Mouse (Mus musculus) MEL (cell line): ENCODE measurements around the gene Magi2. TPM values are rescaled to one million over a fixed set of nuclear protein-coding genes. Genes with fewer than 3 reads are reported as not detected.

Experiments used
- DNase-seq: peaks from one replicate; pipeline ENCODE4 v3.0.0; 2011; ENCODE audit warnings: low read depth, low spot score
- H3K27ac ChIP-seq: 2 replicates; pipeline ENCODE4 v1.5.1; 2012; ENCODE audit warnings: low read depth, mild to moderate bottlenecking, control low read depth, low read length, moderate library complexity; ENCODE audit not compliant: control insufficient read depth
- H3K27me3 ChIP-seq, 2 experiments: fragments of 150-350 bp in 1 of 2; sonication (generic) in 1 of 2; 2 replicates each; pipeline ENCODE4 v1.6.1; 2012; ENCODE audit warnings: low read length in 2 of 2, mild to moderate bottlenecking in 2 of 2, improper control_type of control experiment in 1 of 2, moderate library complexity in 1 of 2; ENCODE audit not compliant: insufficient read depth in 2 of 2, control insufficient read depth in 1 of 2
- H3K36me3 ChIP-seq, 2 experiments: 2 replicates each; pipeline ENCODE4 v1.6.1; 2012 to 2014; ENCODE audit warnings: low read length in 2 of 2, improper control_type of control experiment in 1 of 2, inconsistent platforms in 1 of 2, mild to moderate bottlenecking in 1 of 2; ENCODE audit not compliant: insufficient read depth in 2 of 2, control insufficient read depth in 1 of 2
- H3K4me1 ChIP-seq, 2 experiments: fragments of 150-350 bp in 1 of 2; sonication (generic) in 1 of 2; 2 replicates each; pipeline ENCODE4 v1.6.1; 2012; ENCODE audit warnings: low read length in 2 of 2, improper control_type of control experiment in 1 of 2, mild to moderate bottlenecking in 1 of 2; ENCODE audit not compliant: insufficient read depth in 2 of 2, control insufficient read depth in 1 of 2
- H3K4me3 ChIP-seq, 2 experiments: fragments of 150-350 bp in 1 of 2; sonication (generic) in 1 of 2; 2 replicates each; pipeline ENCODE4 v1.5.1; 2012; ENCODE audit warnings: low read depth in 2 of 2, low read length in 2 of 2, mild to moderate bottlenecking in 2 of 2, moderate library complexity in 2 of 2, control low read depth in 1 of 2, improper control_type of control experiment in 1 of 2; ENCODE audit not compliant: control insufficient read depth in 1 of 2, insufficient read depth in 1 of 2
- H3K79me2 ChIP-seq: 2 replicates; pipeline ENCODE4 v1.6.1; 2012; ENCODE audit warnings: mild to moderate bottlenecking, low read length, moderate library complexity; ENCODE audit not compliant: control insufficient read depth, poor library complexity, insufficient read depth
- H3K9ac ChIP-seq: 2 replicates; pipeline ENCODE4 v1.6.1; 2012; ENCODE audit warnings: low read depth, mild to moderate bottlenecking, control low read depth, low read length, moderate library complexity; ENCODE audit not compliant: control insufficient read depth, poor library complexity, severe bottlenecking
- H3K9me3 ChIP-seq: fragments of 150-350 bp; sonication (generic); replicated peaks from 2 replicates; pipeline ENCODE4 v1.6.1; 2012; ENCODE audit warnings: mild to moderate bottlenecking, low read length, improper control_type of control experiment, moderate library complexity; ENCODE audit not compliant: insufficient read depth
- BHLHE40 ChIP-seq: IDR thresholded peaks from 2 replicates; pipeline ENCODE4 v1.6.1; 2012; ENCODE audit warnings: low read depth, mild to moderate bottlenecking, inconsistent platforms, low read length, improper control_type of control experiment, borderline replicate concordance
- CHD1 ChIP-seq: IDR thresholded peaks from 2 replicates; pipeline ENCODE4 v1.6.1; 2012; ENCODE audit warnings: low read depth, mild to moderate bottlenecking, inconsistent platforms, low read length, improper control_type of control experiment
- E2F4 ChIP-seq: IDR thresholded peaks from 2 replicates; pipeline ENCODE4 v1.6.1; 2011; ENCODE audit warnings: low read depth, low read length, improper control_type of control experiment, borderline replicate concordance
- EP300 ChIP-seq, 2 experiments: IDR thresholded peaks; 2 replicates each; pipeline ENCODE4 v1.6.1; 2011; ENCODE audit warnings: improper control_type of control experiment in 2 of 2, low read length in 2 of 2, low read depth in 1 of 2, mild to moderate bottlenecking in 1 of 2
- GABPA ChIP-seq: IDR thresholded peaks from 2 replicates; pipeline ENCODE4 v1.6.1; 2012; ENCODE audit warnings: low read depth, mild to moderate bottlenecking, inconsistent platforms, low read length, improper control_type of control experiment, moderate library complexity
- GATA1 ChIP-seq: IDR thresholded peaks from 2 replicates; pipeline ENCODE4 v1.6.1; 2011; ENCODE audit warnings: low read depth, low read length, improper control_type of control experiment
- JUND ChIP-seq: IDR thresholded peaks from 2 replicates; pipeline ENCODE4 v1.6.1; 2011; ENCODE audit warnings: low read depth, mild to moderate bottlenecking, improper control_type of control experiment, low read length
- MAX ChIP-seq: IDR thresholded peaks from 2 replicates; pipeline ENCODE4 v1.6.1; 2011; ENCODE audit warnings: low read length, improper control_type of control experiment
- MEF2A ChIP-seq: IDR thresholded peaks from 2 replicates; pipeline ENCODE4 v1.6.1; 2014; ENCODE audit warnings: low read depth, mild to moderate bottlenecking, inconsistent platforms, low read length, improper control_type of control experiment; ENCODE audit not compliant: poor library complexity, insufficient replicate concordance, severe bottlenecking; ENCODE audit errors: extremely low read depth
- MXI1 ChIP-seq: IDR thresholded peaks from 2 replicates; pipeline ENCODE4 v1.6.1; 2011; ENCODE audit warnings: mild to moderate bottlenecking, low read depth, low read length, improper control_type of control experiment
- MYB ChIP-seq: IDR thresholded peaks from 2 replicates; pipeline ENCODE4 v1.6.1; 2011; ENCODE audit warnings: mild to moderate bottlenecking, low read depth, low read length, improper control_type of control experiment
- MYC ChIP-seq: IDR thresholded peaks from 2 replicates; pipeline ENCODE4 v1.6.1; 2011; ENCODE audit warnings: low read depth, mild to moderate bottlenecking, low read length, improper control_type of control experiment, moderate library complexity
- NELFE ChIP-seq: IDR thresholded peaks from 2 replicates; pipeline ENCODE4 v1.6.1; 2011; ENCODE audit warnings: low read depth, low read length, improper control_type of control experiment
- POLR2A ChIP-seq, 2 experiments: IDR thresholded peaks; 2 replicates each; pipeline ENCODE4 v1.6.1; 2011 to 2012; ENCODE audit warnings: low read length in 2 of 2, mild to moderate bottlenecking in 2 of 2, control low read depth in 1 of 2, improper control_type of control experiment in 1 of 2, low read depth in 1 of 2, moderate library complexity in 1 of 2; ENCODE audit not compliant: control insufficient read depth in 1 of 2, insufficient read depth in 1 of 2, poor library complexity in 1 of 2
- POLR2AphosphoS2 ChIP-seq: IDR thresholded peaks from 2 replicates; pipeline ENCODE4 v1.6.1; 2011; ENCODE audit warnings: low read length, improper control_type of control experiment
- RCOR1 ChIP-seq: IDR thresholded peaks from 2 replicates; pipeline ENCODE4 v1.6.1; 2012; ENCODE audit warnings: low read depth, mild to moderate bottlenecking, inconsistent platforms, low read length, improper control_type of control experiment
- SMC3 ChIP-seq: IDR thresholded peaks from 2 replicates; pipeline ENCODE4 v1.6.1; 2011; ENCODE audit warnings: low read depth, low read length, improper control_type of control experiment
- TCF12 ChIP-seq: IDR thresholded peaks from 2 replicates; pipeline ENCODE4 v1.6.1; 2014; ENCODE audit warnings: low read depth, mild to moderate bottlenecking, inconsistent platforms, low read length, improper control_type of control experiment, moderate library complexity
- ZC3H11A ChIP-seq: IDR thresholded peaks from 2 replicates; pipeline ENCODE4 v1.6.1; 2012; ENCODE audit warnings: low read depth, mild to moderate bottlenecking, inconsistent platforms, low read length, improper control_type of control experiment
- ZMIZ1 ChIP-seq: IDR thresholded peaks from 2 replicates; pipeline ENCODE4 v1.6.1; 2012; ENCODE audit warnings: low read depth, mild to moderate bottlenecking, inconsistent platforms, low read length, improper control_type of control experiment, moderate library complexity
- ZNF384 ChIP-seq: IDR thresholded peaks from 2 replicates; pipeline ENCODE4 v1.6.1; 2012; ENCODE audit warnings: low read depth, mild to moderate bottlenecking, inconsistent platforms, low read length, improper control_type of control experiment
- polyA plus RNA-seq, 2 experiments: library from polyadenylated mRNA; stranded (reverse) in 1 of 2; unstranded in 1 of 2; fragments of >175 nt in 1 of 2; fragments of >200 nt in 1 of 2; gene quantifications; 2 replicates each; pipeline versions ENCODE4 v1.2.1 to v1.2.4; 2012; ENCODE audit warnings: low replicate concordance in 2 of 2, low read depth in 1 of 2; ENCODE audit not compliant: insufficient read length in 2 of 2, insufficient read depth in 1 of 2, missing spikeins in 1 of 2
- total RNA-seq: library from RNA; depleted of rRNA; stranded (reverse); fragments of 300-350 nt; gene quantifications from 2 replicates; pipeline ENCODE4 v1.2.3, GENCODE M21; 2012

Gene Magi2
- total and polyA plus RNA-seq, 3 experiments, result 0.46 to 0.47 TPM; not detected in 1

GRCm38 (mm10) chr5:20675163-20675665 lies 1448.4 kb downstream of the Magi2 start:
- no peak overlapping the region for H3K4me3 ChIP-seq
- TF ChIP-seq RCOR1 (no peak), MAX (no peak), GATA1 (no peak), MEF2A (no peak), MYC (no peak), TCF12 (no peak), JUND (no peak), MYB (no peak), ZMIZ1 (no peak), NELFE (no peak), GABPA (no peak), E2F4 (no peak), POLR2A (IDR thresholded peaks at IDR 0.05; ENCODE audit: control insufficient read depth in 1 of 2, insufficient read depth in 1 of 2, low read depth in 1 of 2, low read length in 2 of 2, poor library complexity in 1 of 2) (no peak), ZNF384 (no peak), BHLHE40 (no peak)
- TF ChIP-seq, all 39 proteins: peak for 0
- Histone ChIP-seq H3K4me1 (no peaks in the 10 kb centered on the region), H3K36me3 (no peaks in the 10 kb centered on the region), H3K9ac (no peak overlapping the region), H3K9me3 (no peaks in the 10 kb centered on the region), H3K79me2 (no peaks in the 10 kb centered on the region), H3K27me3 (peaks cover 4 to 6% of the 10 kb centered on the region in 2 experiments; a peak in 3 of 4 replicates), H3K27ac (no peak overlapping the region)
- no peak for DNase-seq

- no peaks in the 10 kb centered on the region for H3K4me1 ChIP-seq
- H3K4me3 ChIP-seq, result no peak overlapping the region
- no peaks in the 10 kb centered on the region for H3K79me2 ChIP-seq
- no peak overlapping the region for H3K9ac ChIP-seq
- TF ChIP-seq MYC (no peak), MXI1 (no peak), POLR2A (IDR thresholded peaks at IDR 0.05; ENCODE audit: control insufficient read depth in 1 of 2, insufficient read depth in 1 of 2, low read depth in 1 of 2, low read length in 2 of 2, poor library complexity in 1 of 2) (no peak), NELFE (no peak), ZNF384 (no peak), ZC3H11A (no peak), CHD1 (no peak), SMC3 (no peak), GABPA (no peak), EP300 (IDR thresholded peaks at IDR 0.05; ENCODE audit: low read depth in 1 of 2, low read length in 2 of 2) (no peak), JUND (no peak), ZMIZ1 (no peak), POLR2AphosphoS2 (no peak), RCOR1 (no peak)
- no peak overlapping the region for H3K27ac ChIP-seq
- peaks cover 2 to 4% of the 10 kb centered on the region in 2 experiments; a peak in 2 of 4 replicates for H3K27me3 ChIP-seq
- no peak for DNase-seq
- H3K9me3 ChIP-seq, result no peaks in the 10 kb centered on the region
- no peaks in the 10 kb centered on the region for H3K36me3 ChIP-seq
These were observed 1449.5 kb downstream of the Magi2 start for GRCm38 (mm10) chr5:20676193-20676871.
